Mouse (Mus musculus): ENCODE results near the gene Sirt4. TPM values are rescaled to one million over a fixed set of nuclear protein-coding genes. Genes with fewer than 3 reads are reported as not detected.
"Not testable (repeated sequence)": the region's sequence is repeated elsewhere in the genome, so short reads cannot be mapped to it uniquely, and the experiment has no call there.

The Sirt4 gene
- polyA plus RNA-seq, 1 experiment from 2014 or later = 13.9 TPM

GRCm38 (mm10) chr5:115522981-115523499 is 38.5 kb upstream of the Sirt4 start:
- Histone ChIP-seq H3K27ac (peak overlapping the region; percentile 81), H3K36me3 (replicated peaks) (peaks cover 6% of the 10 kb centered on the region; the same call in 1 of the 2 replicates), H3K4me1 (peaks cover 74% of the 10 kb centered on the region), H3K27me3 (ENCODE audit: poor library complexity, severe bottlenecking) (no peaks in the 10 kb centered on the region), H3K4me3 (no peak overlapping the region), H3K9me3 (no peaks in the 10 kb centered on the region)
- DNase-seq (ENCODE audit: extremely low spot score, low spot score) = no peak
- WGBS = 78% methylated on average over 15 of the region's 15 CpGs

- no peak for DNase-seq (ENCODE audit: extremely low spot score, low spot score)
- Histone ChIP-seq H3K36me3 (replicated peaks) (peaks cover 8% of the 10 kb centered on the region), H3K4me3 (no peak overlapping the region), H3K27me3 (ENCODE audit: poor library complexity, severe bottlenecking) (no peaks in the 10 kb centered on the region), H3K9me3 (no peaks in the 10 kb centered on the region), H3K27ac (peak overlapping the region; percentile 81), H3K4me1 (peaks cover 71% of the 10 kb centered on the region)
- 83% methylated on average over 4 of the region's 4 CpGs for WGBS
Measured at GRCm38 (mm10) chr5:115522531-115522930, 38.0 kb upstream of the Sirt4 start.

- H3K4me1 ChIP-seq = peaks cover 69% of the 10 kb centered on the region
- H3K27me3 ChIP-seq (ENCODE audit: poor library complexity, severe bottlenecking) = no peaks in the 10 kb centered on the region
- no peak for DNase-seq (ENCODE audit: extremely low spot score, low spot score)
- H3K27ac ChIP-seq = peak overlapping the region; percentile 69
- H3K4me3 ChIP-seq = no peak overlapping the region
- peaks cover 15% of the 10 kb centered on the region for H3K36me3 ChIP-seq (replicated peaks)
- no peaks in the 10 kb centered on the region for H3K9me3 ChIP-seq
- 66% methylated on average over 21 of the region's 21 CpGs for WGBS
Measured at GRCm38 (mm10) chr5:115521553-115522461, 37.3 kb upstream of the Sirt4 start.

- Histone ChIP-seq H3K27me3 (ENCODE audit: poor library complexity, severe bottlenecking) (no peaks in the 10 kb centered on the region), H3K9me3 (no peaks in the 10 kb centered on the region), H3K4me3 (0 out of 2 replicates have a peak overlapping the region, but pooled peaks have one; percentile 1), H3K4me1 (peaks cover 66% of the 10 kb centered on the region), H3K36me3 (replicated peaks) (peaks cover 28% of the 10 kb centered on the region), H3K27ac (peak overlapping the region; percentile 69)
- DNase-seq (ENCODE audit: extremely low spot score, low spot score) = no peak
- 74% methylated on average over 21 of the region's 21 CpGs for WGBS
Measured at GRCm38 (mm10) chr5:115520325-115520869, 35.9 kb upstream of the Sirt4 start.

- H3K27ac ChIP-seq; H3K9me3 ChIP-seq; DNase-seq (ENCODE audit: extremely low spot score, low spot score); H3K27me3 ChIP-seq (ENCODE audit: poor library complexity, severe bottlenecking); H3K4me3 ChIP-seq: not testable (repeated sequence)
- Histone ChIP-seq H3K36me3 (replicated peaks) (peaks cover 33% of the 10 kb centered on the region), H3K4me1 (peaks cover 63% of the 10 kb centered on the region)
- WGBS = 97% methylated on average over 8 of the region's 8 CpGs
Measured at GRCm38 (mm10) chr5:115518214-115518613, 33.7 kb upstream of the Sirt4 start.

- H3K27ac ChIP-seq = no peak overlapping the region
- no peaks in the 10 kb centered on the region for H3K27me3 ChIP-seq (ENCODE audit: poor library complexity, severe bottlenecking)
- WGBS = 95% methylated on average over 9 of the region's 9 CpGs
- peaks cover 56% of the 10 kb centered on the region for H3K4me1 ChIP-seq
- DNase-seq (ENCODE audit: extremely low spot score, low spot score) = no peak
- H3K4me3 ChIP-seq = no peak overlapping the region
- H3K9me3 ChIP-seq = no peaks in the 10 kb centered on the region
- H3K36me3 ChIP-seq (replicated peaks) = peaks cover 33% of the 10 kb centered on the region
Measured at GRCm38 (mm10) chr5:115517501-115517900, 33.0 kb upstream of the Sirt4 start.

- H3K27ac ChIP-seq = no peak overlapping the region
- H3K4me3 ChIP-seq = no peak overlapping the region
- DNase-seq (ENCODE audit: extremely low spot score, low spot score) = no peak
- H3K27me3 ChIP-seq (ENCODE audit: poor library complexity, severe bottlenecking) = no peaks in the 10 kb centered on the region
- peaks cover 37% of the 10 kb centered on the region for H3K36me3 ChIP-seq (replicated peaks)
- peaks cover 53% of the 10 kb centered on the region for H3K4me1 ChIP-seq
- 92% methylated on average over 7 of the region's 7 CpGs for WGBS
- no peaks in the 10 kb centered on the region for H3K9me3 ChIP-seq
Measured at GRCm38 (mm10) chr5:115516908-115517307, 32.4 kb upstream of the Sirt4 start.

- 86% methylated on average over 32 of the region's 32 CpGs for WGBS
- Histone ChIP-seq H3K27me3 (ENCODE audit: poor library complexity, severe bottlenecking) (no peaks in the 10 kb centered on the region), H3K9me3 (no peaks in the 10 kb centered on the region), H3K4me3 (no peak overlapping the region), H3K27ac (peak overlapping the region; percentile 66), H3K36me3 (replicated peaks) (peaks cover 38% of the 10 kb centered on the region), H3K4me1 (peaks cover 50% of the 10 kb centered on the region)
- no peak for DNase-seq (ENCODE audit: extremely low spot score, low spot score)
Measured at GRCm38 (mm10) chr5:115516081-115516907, 31.8 kb upstream of the Sirt4 start.

- DNase-seq (ENCODE audit: extremely low spot score, low spot score) = no peak
- H3K27me3 ChIP-seq (ENCODE audit: poor library complexity, severe bottlenecking) = no peaks in the 10 kb centered on the region
- H3K4me1 ChIP-seq = peaks cover 41% of the 10 kb centered on the region
- 63% methylated on average over 20 of the region's 20 CpGs for WGBS
- peaks cover 36% of the 10 kb centered on the region for H3K36me3 ChIP-seq (replicated peaks)
- H3K9me3 ChIP-seq = no peaks in the 10 kb centered on the region
- H3K4me3 ChIP-seq = 0 out of 2 replicates have a peak overlapping the region, but pooled peaks have one; percentile 1
- H3K27ac ChIP-seq = peak overlapping the region; percentile 81
Measured at GRCm38 (mm10) chr5:115514896-115515587, 30.5 kb upstream of the Sirt4 start.

- H3K27ac ChIP-seq = peak overlapping the region; percentile 81
- DNase-seq (ENCODE audit: extremely low spot score, low spot score) = no peak
- H3K4me3 ChIP-seq = 0 out of 2 replicates have a peak overlapping the region, but pooled peaks have one; percentile 1
- 73% methylated on average over 6 of the region's 6 CpGs for WGBS
- peaks cover 46% of the 10 kb centered on the region for H3K4me1 ChIP-seq
- peaks cover 36% of the 10 kb centered on the region for H3K36me3 ChIP-seq (replicated peaks)
- H3K27me3 ChIP-seq (ENCODE audit: poor library complexity, severe bottlenecking) = no peaks in the 10 kb centered on the region
- H3K9me3 ChIP-seq = no peaks in the 10 kb centered on the region
Measured at GRCm38 (mm10) chr5:115514346-115514745, 29.8 kb upstream of the Sirt4 start.

GRCm38 (mm10) chr5:115513721-115514120 is 29.2 kb upstream of the Sirt4 start:
- Histone ChIP-seq H3K4me1 (peaks cover 52% of the 10 kb centered on the region), H3K27ac (peak overlapping the region; percentile 81; the same call in 1 of the 2 replicates), H3K9me3 (no peaks in the 10 kb centered on the region), H3K4me3 (no peak overlapping the region), H3K27me3 (ENCODE audit: poor library complexity, severe bottlenecking) (no peaks in the 10 kb centered on the region), H3K36me3 (replicated peaks) (peaks cover 36% of the 10 kb centered on the region)
- 95% methylated on average over 16 of the region's 16 CpGs for WGBS
- no peak for DNase-seq (ENCODE audit: extremely low spot score, low spot score)

- DNase-seq (ENCODE audit: extremely low spot score, low spot score) = no peak
- Histone ChIP-seq H3K27ac (no peak overlapping the region), H3K4me3 (no peak overlapping the region), H3K9me3 (no peaks in the 10 kb centered on the region), H3K27me3 (ENCODE audit: poor library complexity, severe bottlenecking) (no peaks in the 10 kb centered on the region), H3K4me1 (peaks cover 57% of the 10 kb centered on the region), H3K36me3 (replicated peaks) (peaks cover 35% of the 10 kb centered on the region)
- 96% methylated on average over 14 of the region's 14 CpGs for WGBS
Measured at GRCm38 (mm10) chr5:115513246-115513645, 28.7 kb upstream of the Sirt4 start.

Data from forebrain, embryonic 10.5 days (tissue).